Mouse (Mus musculus) CD8-positive naive resting alpha-beta T cell, adult 2 months (primary cell): ENCODE measurements around the gene Hoxc9.

Source experiments
- DNase-seq, 2 experiments: peaks; one replicate each; pipeline ENCODE4 v3.0.0; 2022; ENCODE audit warnings: low read depth in 2 of 2, low spot score in 2 of 2

Gene Hoxc9

GRCm38 (mm10) chr15:103018636-103019035, 42.4 kb downstream of the Hoxc9 start, which contains the start of gene Hoxc4:
Gene Hoxc4 (plus strand): TSS chr15:103018934.
- no peak for DNase-seq

- no peak for DNase-seq
Observed at GRCm38 (mm10) chr15:103020899-103021418, 44.7 kb downstream of the Hoxc9 start.

- no peak for DNase-seq
Observed at GRCm38 (mm10) chr15:103021544-103021943, 45.3 kb downstream of the Hoxc9 start.

- no peak for DNase-seq
Observed at GRCm38 (mm10) chr15:103024131-103024530, 47.9 kb downstream of the Hoxc9 start.

GRCm38 (mm10) chr15:103027266-103028235, 51.3 kb downstream of the Hoxc9 start:
- no peak for DNase-seq

GRCm38 (mm10) chr15:103028916-103029512, 52.8 kb downstream of the Hoxc9 start:
- no peak for DNase-seq

- DNase-seq, result no peak
Observed at GRCm38 (mm10) chr15:103030142-103030541, 53.9 kb downstream of the Hoxc9 start.

- no peak for DNase-seq
Observed at GRCm38 (mm10) chr15:103032167-103032566, 55.9 kb downstream of the Hoxc9 start.

- DNase-seq, result no peak
Observed at GRCm38 (mm10) chr15:103032646-103033575, 56.7 kb downstream of the Hoxc9 start.

- no peak for DNase-seq
Observed at GRCm38 (mm10) chr15:103034043-103034806, 58.0 kb downstream of the Hoxc9 start.
